In the genomic region with DNA sequence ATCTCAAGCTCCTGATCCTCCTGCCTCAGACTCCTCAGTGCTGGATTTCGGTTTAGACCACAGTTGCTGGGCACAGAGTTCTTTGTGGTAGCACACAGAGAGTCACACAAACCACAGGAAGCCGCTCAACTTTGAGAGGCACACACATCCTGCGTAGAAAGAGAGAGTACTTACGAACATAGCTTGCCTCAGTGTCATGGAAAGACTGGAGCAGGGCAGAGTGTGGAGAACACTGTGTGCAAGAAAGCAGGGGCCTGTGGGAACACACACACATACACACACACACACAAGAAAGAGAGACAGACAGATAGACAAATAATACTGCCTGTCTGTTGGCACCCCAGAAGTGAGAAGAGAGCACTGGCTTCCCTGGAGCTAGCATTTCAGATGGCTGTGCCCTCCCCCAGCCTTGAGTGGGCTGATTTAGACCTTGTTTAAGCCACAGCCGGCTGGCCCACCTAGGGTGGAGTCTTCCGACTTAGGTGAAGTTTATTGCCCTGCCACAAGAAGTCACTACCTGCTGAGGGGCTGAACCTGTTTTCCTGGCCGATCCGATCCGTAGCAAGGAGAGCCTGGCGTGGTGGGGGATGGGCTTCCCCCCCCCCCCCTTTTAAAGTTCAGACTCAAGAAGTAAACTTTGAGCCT, we compare ENCODE assay signal across 17 mouse cellular contexts. TPM values are rescaled to one million over a fixed set of nuclear protein-coding genes. Genes with fewer than 3 reads are reported as not detected.
DNase-seq lines count a peak whose midpoint lies in the region; ATAC-seq and TF ChIP-seq lines count a peak whose summit lies in the region.
"Had no signal": no experiment of that assay in that cellular context is flagged by ENCODE, and none has a peak within 500 bp of the region (broad histone marks: within the 10 kb centered on the region; RNA-seq: fewer than 3 reads in every experiment).

No protein-coding gene starts in this region.

- TF ChIP-seq POLR2A in small intestine, adult 2 months (IDR thresholded peaks at IDR 0.05; ENCODE audit: low read depth, low read length): no peak

- no peak for TF ChIP-seq CTCF in small intestine, adult 2 months (IDR thresholded peaks at IDR 0.05; ENCODE audit: extremely low read depth, insufficient read length, insufficient replicate concordance, low read depth, low read length)

- no peak overlapping the region for H3K4me2 ChIP-seq in heart, embryonic 15.5 days
- H3K4me2 ChIP-seq: neural tube, embryonic 13.5 days had no signal

- 60% methylated on average over 10 of the region's 10 CpGs for WGBS in heart, embryonic 15.5 days
- 46% methylated on average over 10 of the region's 10 CpGs for WGBS in small intestine, adult 2 months
- 64% methylated on average over 10 of the region's 10 CpGs for WGBS in limb, embryonic 10.5 days

- H3K27me3 ChIP-seq in heart, embryonic 15.5 days: peaks cover 7% of the 10 kb centered on the region; the same call in 1 of the 2 replicates
- peaks cover 5% of the 10 kb centered on the region for H3K27me3 ChIP-seq in small intestine, adult 2 months (ENCODE audit: control insufficient read depth, insufficient read depth, low read length)
- H3K27me3 ChIP-seq in limb, embryonic 10.5 days (ENCODE audit: low read depth, poor library complexity, severe bottlenecking): peaks cover 17% of the 10 kb centered on the region; the same call in 1 of the 2 replicates

- H3K4me3 ChIP-seq in heart, embryonic 15.5 days: no peak overlapping the region
- no peak overlapping the region for H3K4me3 ChIP-seq in small intestine, adult 2 months (ENCODE audit: low read depth, low read length)
- H3K4me3 ChIP-seq in limb, embryonic 10.5 days: no peak overlapping the region
- H3K4me3 ChIP-seq: forebrain, embryonic 10.5 days; neural tube, embryonic 13.5 days had no signal

- H3K4me1 ChIP-seq in heart, embryonic 15.5 days (replicated peaks): peaks cover 19% of the 10 kb centered on the region
- H3K4me1 ChIP-seq in small intestine, adult 2 months (ENCODE audit: control insufficient read depth, insufficient read depth, insufficient read length, low read length): peaks cover 24% of the 10 kb centered on the region
- peaks cover 39% of the 10 kb centered on the region for H3K4me1 ChIP-seq in limb, embryonic 10.5 days

- no peaks in the 10 kb centered on the region for H3K9me3 ChIP-seq in heart, embryonic 15.5 days (replicated peaks)
- H3K9me3 ChIP-seq in limb, embryonic 10.5 days (replicated peaks): no peaks in the 10 kb centered on the region
- H3K9me3 ChIP-seq: forebrain, embryonic 10.5 days; neural tube, embryonic 13.5 days had no signal

- peak overlapping the region; percentile 42; the same call in 1 of the 2 replicates for H3K27ac ChIP-seq in heart, embryonic 15.5 days
- peak overlapping the region; percentile 13; the same call in 1 of the 2 replicates for H3K27ac ChIP-seq in small intestine, adult 2 months (ENCODE audit: insufficient read depth, low read depth, low read length)
- H3K27ac ChIP-seq in limb, embryonic 10.5 days: no peak overlapping the region
- H3K27ac ChIP-seq: forebrain, embryonic 10.5 days; neural tube, embryonic 13.5 days had no signal

- ATAC-seq in heart, embryonic 15.5 days (replicated peaks; ENCODE audit: insufficient number of reproducible peaks, insufficient read depth, low FRiP score, low read depth): no peak
- ATAC-seq in hematopoietic stem cell, adult 5-6 weeks (replicated peaks in 1 of 2; ENCODE audit: insufficient read depth in 1 of 2, low FRiP score in 2 of 2, low TSS enrichment in 1 of 2, low read depth in 1 of 2, poor library complexity in 2 of 2, severe bottlenecking in 2 of 2): peak; percentile 85 to 86

- H3K36me3 ChIP-seq in heart, embryonic 15.5 days: no peaks in the 10 kb centered on the region
- H3K36me3 ChIP-seq in small intestine, adult 2 months (ENCODE audit: control insufficient read depth, insufficient read depth, low read length): no peaks in the 10 kb centered on the region
- H3K36me3 ChIP-seq in limb, embryonic 10.5 days: no peaks in the 10 kb centered on the region
- H3K36me3 ChIP-seq: forebrain, embryonic 10.5 days; neural tube, embryonic 13.5 days had no signal

- no peak for DNase-seq in heart, postnatal 4 days
- peak; percentile 95 for DNase-seq in CD4-positive helper T cell, adult 2 months (ENCODE audit: low read depth, low spot score)
- DNase-seq in limb, embryonic 10.5 days (ENCODE audit: low spot score): no peak
- no peak for DNase-seq in cerebellum, postnatal 4 days (ENCODE audit: low spot score in 2 of 2)
- DNase-seq in adrenal gland, postnatal 36 days: no peak
- DNase-seq: cerebellum, postnatal 36 days; heart, postnatal 14 days; kidney, postnatal 14 days had no signal

- H3K9ac ChIP-seq in heart, embryonic 15.5 days: no peak overlapping the region
- H3K9ac ChIP-seq: neural tube, embryonic 13.5 days had no signal

RNA-seq across cellular contexts. Expression of a gene that starts 4.4 kb away (rescaled TPM):
- 8.2 and 9.9 TPM in 2 replicates for polyA plus RNA-seq in heart, embryonic 15.5 days (2015; fragmentation: Nextera tagmentation; extraction: Ambion mirVana)
- 10 to 100 TPM in 1 of 2 experiments, 1 to 10 TPM in 1; 6.4 to 10.4 TPM for total RNA-seq in heart, postnatal 4 days (2021)
- 37.1 and 53.2 TPM in 2 replicates for total RNA-seq in hematopoietic stem cell, adult 5-6 weeks (2017)
- 9.9 and 15.8 TPM in 2 replicates for polyA plus RNA-seq in small intestine, adult 2 months (2012; rRNA removed)
- 2.2 and 2.5 TPM in 2 replicates for polyA plus RNA-seq in limb, embryonic 10.5 days (2016; fragmentation: Nextera tagmentation; extraction: Ambion mirVana)
- 1 to 10 TPM; 7.9 to 9.8 TPM for total RNA-seq in adrenal gland, postnatal 36 days (2021)

RNA-seq across cellular contexts. Expression of a gene that starts 5.8 kb away (rescaled TPM):
- not detected in 2 replicates for polyA plus RNA-seq in heart, embryonic 15.5 days (2015; fragmentation: Nextera tagmentation; extraction: Ambion mirVana)
- not detected for total RNA-seq in heart, postnatal 4 days (2021)
- not detected in 2 replicates for total RNA-seq in hematopoietic stem cell, adult 5-6 weeks (2017)
- 0.05 and 0.37 TPM in 2 replicates for polyA plus RNA-seq in small intestine, adult 2 months (2012; rRNA removed)
- not detected in 2 replicates for polyA plus RNA-seq in limb, embryonic 10.5 days (2016; fragmentation: Nextera tagmentation; extraction: Ambion mirVana)
- total RNA-seq in adrenal gland, postnatal 36 days (2021): not detected
- total RNA-seq: adrenal gland, postnatal 4 days; heart, postnatal 14 days; liver, adult 2 months; MEL had no signal
- polyA plus RNA-seq: forebrain, embryonic 10.5 days; liver, adult 2 months; neural tube, embryonic 13.5 days; stomach, embryonic 14.5 days had no signal

RNA-seq across cellular contexts. Expression of a gene that starts 24.0 kb away (rescaled TPM):
- polyA plus RNA-seq in heart, embryonic 15.5 days (2015; fragmentation: Nextera tagmentation; extraction: Ambion mirVana): 1.3 and 2.0 TPM in 2 replicates
- 10 to 100 TPM; 11.9 to 12.5 TPM for total RNA-seq in heart, postnatal 4 days (2021)
- total RNA-seq in hematopoietic stem cell, adult 5-6 weeks (2017): 0.35 TPM in 1 of 2 replicates, not detected in the other
- 2.9 and 4.7 TPM in 2 replicates for polyA plus RNA-seq in small intestine, adult 2 months (2012; rRNA removed)
- polyA plus RNA-seq in limb, embryonic 10.5 days (2016; fragmentation: Nextera tagmentation; extraction: Ambion mirVana): 2.9 and 4.5 TPM in 2 replicates
- 1 to 10 TPM; 2.8 to 3.6 TPM for total RNA-seq in adrenal gland, postnatal 36 days (2021)

RNA-seq across cellular contexts. Expression of a gene that starts 49.0 kb away (rescaled TPM):
- 37.5 and 40.8 TPM in 2 replicates for polyA plus RNA-seq in heart, embryonic 15.5 days (2015; fragmentation: Nextera tagmentation; extraction: Ambion mirVana)
- total RNA-seq in heart, postnatal 4 days (2021): 10 to 100 TPM; 17.3 to 18.5 TPM
- 1.1 and 5.1 TPM in 2 replicates for total RNA-seq in hematopoietic stem cell, adult 5-6 weeks (2017)
- polyA plus RNA-seq in small intestine, adult 2 months (2012; rRNA removed): 6.4 and 15.7 TPM in 2 replicates
- 107 and 130 TPM in 2 replicates for polyA plus RNA-seq in limb, embryonic 10.5 days (2016; fragmentation: Nextera tagmentation; extraction: Ambion mirVana)
- total RNA-seq in adrenal gland, postnatal 36 days (2021): 1 to 10 TPM; 6.0 to 6.8 TPM

RNA-seq across cellular contexts. Expression of a gene that starts 54.4 kb away (rescaled TPM):
- 0.25 and 0.29 TPM in 2 replicates for polyA plus RNA-seq in heart, embryonic 15.5 days (2015; fragmentation: Nextera tagmentation; extraction: Ambion mirVana)
- not detected for total RNA-seq in heart, postnatal 4 days (2021)
- total RNA-seq in hematopoietic stem cell, adult 5-6 weeks (2017): not detected in 2 replicates
- not detected in 2 replicates for polyA plus RNA-seq in small intestine, adult 2 months (2012; rRNA removed)
- 1.0 and 1.4 TPM in 2 replicates for polyA plus RNA-seq in limb, embryonic 10.5 days (2016; fragmentation: Nextera tagmentation; extraction: Ambion mirVana)
- total RNA-seq in adrenal gland, postnatal 36 days (2021): not detected
- total RNA-seq: adrenal gland, postnatal 4 days; heart, postnatal 14 days; liver, adult 2 months; MEL had no signal
- polyA plus RNA-seq: liver, adult 2 months had no signal
